Mouse (Mus musculus) embryonic facial prominence, embryonic 10.5 days (tissue): Measurements from ENCODE around the gene Gm13762. TPM values are rescaled to one million over a fixed set of nuclear protein-coding genes. Genes with fewer than 3 reads are reported as not detected.
"Not testable (repeated sequence)": the region's sequence is repeated elsewhere in the genome, so short reads cannot be mapped to it uniquely, and the experiment has no call there.

Source experiments
- DNase-seq: peaks from one replicate; pipeline ENCODE4 v3.0.0-alpha.2; 2017; ENCODE audit warnings: low spot score
- H3K27ac ChIP-seq: fragments of 300-500 bp; sonication (generic); replicated peaks from 2 replicates; pipeline ENCODE4 v1.5.1; 2016; ENCODE audit warnings: mild to moderate bottlenecking
- H3K27me3 ChIP-seq: fragments of 300-500 bp; sonication (generic); replicated peaks from 2 replicates; pipeline ENCODE4 v1.6.1; 2016; ENCODE audit warnings: low read depth, mild to moderate bottlenecking; ENCODE audit not compliant: poor library complexity, severe bottlenecking
- H3K36me3 ChIP-seq: fragments of 300-500 bp; sonication (generic); replicated peaks from 2 replicates; pipeline ENCODE4 v1.6.1; 2016; ENCODE audit warnings: mild to moderate bottlenecking, moderate library complexity
- H3K4me1 ChIP-seq: fragments of 300-500 bp; sonication (generic); 2 replicates; pipeline ENCODE4 v1.6.1; 2016
- H3K4me3 ChIP-seq: fragments of 300-500 bp; sonication (generic); 2 replicates; pipeline ENCODE4 v1.5.1; 2016; ENCODE audit warnings: mild to moderate bottlenecking, moderate library complexity
- H3K9me3 ChIP-seq: fragments of 300-500 bp; sonication (generic); 2 replicates; pipeline ENCODE4 v1.6.1; 2016; ENCODE audit warnings: mild to moderate bottlenecking
- WGBS: fragments of 180-500 bp; shearing (Covaris S2); methylation state at CpG from one replicate; pipeline ENCODE4 v1.1.7; 2016; 5-methylcytosine and 5-hydroxymethylcytosine counted together
- polyA plus RNA-seq: library from polyadenylated mRNA; unstranded; fragments of >200 nt; fragmentation: Nextera tagmentation; extraction: Ambion mirVana; gene quantifications from 2 replicates; pipeline ENCODE4 v1.2.1, GENCODE M21; 2016

Gene Gm13762
- polyA plus RNA-seq, result not detected in 2 replicates

- 88% methylated on average over 1 of the region's 1 CpGs for WGBS
- no peaks in the 10 kb centered on the region for H3K36me3 ChIP-seq
- H3K4me1 ChIP-seq, result no peaks in the 10 kb centered on the region
- H3K27ac ChIP-seq, result no peak within 1 kb of the TSS
- H3K4me3 ChIP-seq, result no peak within 1 kb of the TSS
- H3K27me3 ChIP-seq, result no peaks in the 10 kb centered on the region
- no peak for DNase-seq
- no peaks in the 10 kb centered on the region for H3K9me3 ChIP-seq
These were observed at the start of gene Gm13762 for GRCm38 (mm10) chr2:88980181-88980580. Gene Gm13762 (minus strand): TSS chr2:88980281.

- not testable (repeated sequence) for H3K4me3 ChIP-seq, H3K27ac ChIP-seq, H3K4me1 ChIP-seq, H3K9me3 ChIP-seq, DNase-seq, H3K27me3 ChIP-seq, H3K36me3 ChIP-seq
- 79% methylated on average over 3 of the region's 3 CpGs for WGBS
These were observed 41.4 kb upstream of the Gm13762 start for GRCm38 (mm10) chr2:89021436-89021835.

GRCm38 (mm10) chr2:89018240-89018639 is 38.2 kb upstream of the Gm13762 start, which contains the start of gene Olfr1216:
Gene Olfr1216 (minus strand): TSS chr2:89018340.
- H3K4me3 ChIP-seq, result no peak within 1 kb of the TSS
- no peaks in the 10 kb centered on the region for H3K27me3 ChIP-seq
- no peak within 1 kb of the TSS for H3K27ac ChIP-seq
- no peaks in the 10 kb centered on the region for H3K4me1 ChIP-seq
- H3K9me3 ChIP-seq, result no peaks in the 10 kb centered on the region
- H3K36me3 ChIP-seq, result no peaks in the 10 kb centered on the region
- 85% methylated on average over 1 of the region's 1 CpGs for WGBS
- no peak for DNase-seq

- Histone ChIP-seq H3K4me3 (no peak within 1 kb of the TSS), H3K36me3 (no peaks in the 10 kb centered on the region), H3K27me3 (no peaks in the 10 kb centered on the region), H3K4me1 (no peaks in the 10 kb centered on the region), H3K27ac (no peak within 1 kb of the TSS), H3K9me3 (no peaks in the 10 kb centered on the region)
- 76% methylated on average over 2 of the region's 2 CpGs for WGBS
- no peak for DNase-seq
These were observed 26.8 kb upstream of the Gm13762 start, which contains the start of gene Olfr1215 for GRCm38 (mm10) chr2:89006873-89007272. Gene Olfr1215 (minus strand): TSS chr2:89006973.

DNA sequence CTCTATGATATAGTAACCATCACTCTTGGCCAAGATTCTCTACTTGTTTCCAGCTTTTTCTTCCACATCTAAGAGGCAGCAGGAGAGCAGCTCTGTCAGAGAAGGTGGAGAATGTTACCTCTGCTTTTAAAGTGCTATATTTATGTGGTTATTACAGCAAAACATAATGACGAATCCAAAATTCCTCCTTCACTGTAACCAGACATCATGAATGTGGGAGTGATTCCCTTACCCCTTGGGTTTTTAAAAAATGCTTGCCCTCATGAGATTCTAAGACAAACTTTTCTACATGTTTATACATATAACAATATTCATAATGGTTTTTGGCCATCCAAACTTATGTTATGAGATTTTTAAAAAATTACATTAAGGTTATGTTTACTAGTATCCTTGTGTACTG is 12.5 kb upstream of the Gm13762 start, which contains the start of gene Olfr1214:
Olfr1214 (minus strand) TSS at position 101 of the 400 bp plus-strand sequence.
- H3K27me3 ChIP-seq, result no peaks in the 10 kb centered on the region
- WGBS, result 91% methylated on average over 1 of the region's 1 CpGs
- no peaks in the 10 kb centered on the region for H3K36me3 ChIP-seq
- no peaks in the 10 kb centered on the region for H3K9me3 ChIP-seq
- H3K4me3 ChIP-seq, result no peak within 1 kb of the TSS
- no peaks in the 10 kb centered on the region for H3K4me1 ChIP-seq
- H3K27ac ChIP-seq, result no peak within 1 kb of the TSS
- no peak for DNase-seq

- Histone ChIP-seq H3K27ac (no peak within 1 kb of the TSS), H3K9me3 (no peaks in the 10 kb centered on the region), H3K4me3 (no peak within 1 kb of the TSS), H3K27me3 (no peaks in the 10 kb centered on the region), H3K4me1 (no peaks in the 10 kb centered on the region), H3K36me3 (no peaks in the 10 kb centered on the region)
- no peak for DNase-seq
These were observed 26.4 kb downstream of the Gm13762 start, which contains the start of gene Olfr1212 for GRCm38 (mm10) chr2:88953669-88954068. Gene Olfr1212 (plus strand): TSS chr2:88953969.

DNA sequence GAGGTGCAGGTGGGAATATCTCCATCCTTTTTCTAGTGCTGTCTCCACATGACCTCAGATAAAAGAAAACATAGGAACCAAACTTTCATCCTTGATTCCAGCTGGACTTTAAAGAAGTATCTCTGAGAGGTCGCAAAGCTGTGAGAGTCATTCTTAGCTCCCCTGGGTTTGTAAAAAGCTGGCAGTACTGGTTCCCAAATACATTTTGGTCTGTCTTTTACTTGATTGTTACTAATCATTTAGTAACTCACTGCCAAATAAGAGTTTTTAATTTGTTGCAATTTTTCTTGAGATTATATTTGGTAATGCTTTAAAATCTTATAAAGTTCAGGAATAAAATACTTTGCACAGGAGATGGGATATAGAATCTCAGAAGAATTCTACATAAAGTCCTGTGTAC is 42.1 kb downstream of the Gm13762 start, which contains the start of gene Olfr1211:
Olfr1211 (minus strand) TSS at position 101 of the 400 bp plus-strand sequence.
- Histone ChIP-seq H3K4me1 (no peaks in the 10 kb centered on the region), H3K27me3 (no peaks in the 10 kb centered on the region), H3K36me3 (no peaks in the 10 kb centered on the region), H3K9me3 (no peaks in the 10 kb centered on the region), H3K4me3 (no peak within 1 kb of the TSS), H3K27ac (no peak within 1 kb of the TSS)
- 82% methylated on average over 1 of the region's 1 CpGs for WGBS
- DNase-seq, result no peak

Other genes starting within 250 kb of the Gm13762 start
- gene Olfr1197, start 247.9 kb downstream of the Gm13762 start, polyA plus RNA-seq, result not detected in 2 replicates
- gene Olfr1198, start 228.9 kb downstream of the Gm13762 start, polyA plus RNA-seq, result not detected in 2 replicates
- gene Olfr1199, start 219.8 kb downstream of the Gm13762 start, polyA plus RNA-seq, result not detected in 2 replicates
- gene Olfr1200, start 209.8 kb downstream of the Gm13762 start, polyA plus RNA-seq, result not detected in 2 replicates
- gene Olfr1201, start 187.2 kb downstream of the Gm13762 start, polyA plus RNA-seq, result not detected in 2 replicates
- 0.04 TPM in 1 of 2 replicates, not detected in the other for gene Olfr1202, start 165.8 kb downstream of the Gm13762 start, polyA plus RNA-seq
- not detected in 2 replicates for gene Olfr1205, start 150.5 kb downstream of the Gm13762 start, polyA plus RNA-seq
- not detected in 2 replicates for gene Olfr1204, start 131.0 kb downstream of the Gm13762 start, polyA plus RNA-seq
- gene Olfr1206, start 117.0 kb downstream of the Gm13762 start, polyA plus RNA-seq, result not detected in 2 replicates
- not detected in 2 replicates for gene Olfr1208, start 78.0 kb downstream of the Gm13762 start, polyA plus RNA-seq
- not detected in 2 replicates for gene Olfr1209, start 65.1 kb downstream of the Gm13762 start, polyA plus RNA-seq
- not detected in 2 replicates for gene Olfr1211, start 42.2 kb downstream of the Gm13762 start, polyA plus RNA-seq
- gene Olfr1212, start 26.3 kb downstream of the Gm13762 start, polyA plus RNA-seq, result not detected in 2 replicates
- not detected in 2 replicates for gene Olfr1214, start 12.4 kb upstream of the Gm13762 start, polyA plus RNA-seq
- gene Olfr1215, start 26.7 kb upstream of the Gm13762 start, polyA plus RNA-seq, result not detected in 2 replicates
- gene Olfr1216, start 38.1 kb upstream of the Gm13762 start, polyA plus RNA-seq, result not detected in 2 replicates
- not detected in 2 replicates for gene Olfr1217, start 51.8 kb upstream of the Gm13762 start, polyA plus RNA-seq
- not detected in 2 replicates for gene Olfr1218, start 80.9 kb upstream of the Gm13762 start, polyA plus RNA-seq
- gene Olfr1219, start 103.2 kb upstream of the Gm13762 start, polyA plus RNA-seq, result not detected in 2 replicates
- not detected in 2 replicates for gene Olfr1220, start 126.6 kb upstream of the Gm13762 start, polyA plus RNA-seq
- not detected in 2 replicates for gene Olfr1221, start 137.0 kb upstream of the Gm13762 start, polyA plus RNA-seq
- not detected in 2 replicates for gene Olfr1222, start 152.8 kb upstream of the Gm13762 start, polyA plus RNA-seq
- gene Olfr1223, start 171.3 kb upstream of the Gm13762 start, polyA plus RNA-seq, result not detected in 2 replicates
- gene Olfr1224-ps1, start 183.8 kb upstream of the Gm13762 start, polyA plus RNA-seq, result not detected in 2 replicates
- gene Olfr1225, start 194.4 kb upstream of the Gm13762 start, polyA plus RNA-seq, result not detected in 2 replicates
- not detected in 2 replicates for gene Olfr1226, start 219.8 kb upstream of the Gm13762 start, polyA plus RNA-seq